Mouse (Mus musculus) intestine, embryonic 16.5 days (tissue): ENCODE results near the gene Spryd3. TPM values are rescaled to one million over a fixed set of nuclear protein-coding genes. Genes with fewer than 3 reads are reported as not detected.
A peak's percentile ranks its signal among the peaks of the same experiment; 100 is the strongest.

Experiments used
- ATAC-seq: fragments of 200-750 bp; cut with Nextera tagmentation; 2 replicates; pipeline ENCODE4 v1.8.0; 2017; ENCODE audit warnings: moderate TSS enrichment, moderate library complexity
- H3K27ac ChIP-seq: fragments of 300-500 bp; sonication (generic); 2 replicates; pipeline ENCODE4 v1.5.1; 2014; ENCODE audit warnings: mild to moderate bottlenecking, low read length
- H3K27me3 ChIP-seq: fragments of 300-500 bp; sonication (generic); replicated peaks from 2 replicates; pipeline ENCODE4 v1.6.1; 2014; ENCODE audit warnings: low read length, control low read depth, mixed read lengths; ENCODE audit not compliant: control insufficient read depth, insufficient read depth
- H3K36me3 ChIP-seq: fragments of 300-500 bp; sonication (generic); 2 replicates; pipeline ENCODE4 v1.6.1; 2014; ENCODE audit warnings: low read length, control low read depth; ENCODE audit not compliant: control insufficient read depth, insufficient read depth
- H3K4me1 ChIP-seq: fragments of 300-500 bp; sonication (generic); 2 replicates; pipeline ENCODE4 v1.6.1; 2014; ENCODE audit warnings: low read length, control low read depth, mixed read lengths; ENCODE audit not compliant: control insufficient read depth, insufficient read depth
- H3K4me2 ChIP-seq: fragments of 300-500 bp; sonication (generic); 2 replicates; pipeline ENCODE4 v1.6.1; 2014; ENCODE audit warnings: low read depth, low read length, control low read depth
- H3K4me3 ChIP-seq: fragments of 300-500 bp; sonication (generic); 2 replicates; pipeline ENCODE4 v1.5.1; 2014; ENCODE audit warnings: mild to moderate bottlenecking, low read length
- H3K9ac ChIP-seq: fragments of 300-500 bp; sonication (generic); 2 replicates; pipeline ENCODE4 v1.6.1; 2014; ENCODE audit warnings: low read depth, low read length
- H3K9me3 ChIP-seq: fragments of 300-500 bp; sonication (generic); 2 replicates; pipeline ENCODE4 v1.6.1; 2016; ENCODE audit warnings: low read length, control low read depth; ENCODE audit not compliant: control insufficient read depth
- WGBS: fragments of 180-500 bp; shearing (Covaris S2); extraction: QIAGEN DNeasy Blood & Tissue Kit; methylation state at CpG from one replicate; pipeline ENCODE4 v1.1.7; 2014; 5-methylcytosine and 5-hydroxymethylcytosine counted together
- polyA plus RNA-seq: library from polyadenylated mRNA; unstranded; fragments of >200 nt; fragmentation: Nextera tagmentation; extraction: Ambion mirVana; gene quantifications from 2 replicates; pipeline ENCODE4 v1.2.1, GENCODE M21; 2015

Spryd3 gene
- polyA plus RNA-seq, 1 experiment from 2014 or later: 27.5 TPM

DNA sequence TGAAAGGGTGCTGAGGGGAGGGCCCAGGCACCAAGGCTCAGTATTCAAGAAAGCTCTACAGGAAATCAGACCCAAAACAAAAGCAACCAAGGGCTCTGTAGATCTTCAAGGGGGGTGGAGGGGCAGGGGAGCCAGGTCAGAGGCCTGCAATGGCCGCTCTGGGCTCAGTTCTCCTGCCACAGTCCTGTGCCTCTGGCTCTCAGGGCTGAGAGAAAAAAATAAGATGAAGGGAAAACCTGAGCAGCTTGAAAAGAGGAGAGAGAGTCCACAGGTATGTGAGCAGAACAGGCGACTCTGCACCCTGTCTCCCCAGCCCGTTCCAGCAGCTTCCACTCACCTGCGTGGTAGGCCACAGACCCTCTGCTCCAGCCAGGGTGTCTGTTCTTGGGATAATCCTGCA lies 17.4 kb downstream of the Spryd3 start:
- H3K36me3 ChIP-seq: peaks cover 13% of the 10 kb centered on the region
- peaks cover 10% of the 10 kb centered on the region; the same call in 1 of the 2 replicates for H3K4me1 ChIP-seq
- H3K9me3 ChIP-seq: no peaks in the 10 kb centered on the region
- no peak overlapping the region for H3K4me2 ChIP-seq
- 0 out of 2 replicates have a peak overlapping the region, but pooled peaks have one; percentile 24 for H3K9ac ChIP-seq
- no peak overlapping the region for H3K27ac ChIP-seq
- H3K4me3 ChIP-seq: no peak overlapping the region
- ATAC-seq: no peak
- H3K27me3 ChIP-seq: no peaks in the 10 kb centered on the region
- 91% methylated on average over 4 of the region's 4 CpGs for WGBS

DNA sequence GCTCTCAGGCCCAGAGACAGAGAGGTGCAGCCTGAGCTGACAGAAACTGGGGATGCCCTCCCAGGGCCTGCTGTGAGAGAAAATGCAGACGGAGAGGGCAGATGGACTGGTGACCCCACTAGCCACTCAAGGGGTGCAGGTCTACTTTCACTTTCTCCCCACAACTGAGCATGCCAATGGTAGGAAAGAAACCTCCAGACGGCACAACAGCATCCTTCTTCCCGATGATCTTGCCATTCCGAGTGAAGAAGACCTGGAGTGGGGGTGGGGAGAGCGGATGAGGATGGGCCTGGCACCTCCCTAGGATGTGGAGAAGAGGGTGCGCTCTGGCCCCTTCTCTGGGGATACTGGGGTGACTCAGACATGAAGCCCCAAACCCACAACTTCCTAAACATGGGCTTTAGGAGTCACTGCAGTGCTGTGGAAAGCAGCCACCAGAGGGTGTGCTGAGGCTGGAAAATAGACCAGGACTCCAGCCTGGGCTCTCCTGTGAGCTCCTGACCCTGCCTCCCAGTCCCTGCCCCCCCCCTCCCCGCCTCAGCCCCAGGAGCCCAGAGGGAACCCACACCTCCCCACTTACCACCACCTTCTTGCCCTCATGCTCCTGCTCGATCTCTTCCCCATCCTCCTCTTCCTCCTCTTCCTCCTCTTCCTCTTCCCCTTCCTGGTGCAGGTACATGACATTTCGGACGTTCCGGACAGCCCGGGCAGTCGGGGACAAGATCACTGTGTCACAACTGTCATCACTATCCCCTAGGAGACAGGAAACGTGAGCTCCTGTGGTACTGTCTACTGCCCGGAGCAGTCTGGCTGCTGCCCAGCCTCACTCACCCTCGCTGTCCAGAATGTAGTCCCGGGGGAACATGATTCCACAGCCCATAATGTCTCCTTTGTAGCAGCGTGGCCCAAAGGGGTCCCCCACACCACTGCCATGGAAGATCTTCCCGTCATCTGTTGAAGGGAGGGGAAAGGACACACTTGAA lies 18.3 kb downstream of the Spryd3 start:
- peaks cover 12% of the 10 kb centered on the region for H3K36me3 ChIP-seq
- no peak overlapping the region for H3K4me3 ChIP-seq
- no peak overlapping the region for H3K27ac ChIP-seq
- H3K9me3 ChIP-seq: no peaks in the 10 kb centered on the region
- 74% methylated on average over 18 of the region's 19 CpGs for WGBS
- ATAC-seq: no peak
- no peak overlapping the region for H3K4me2 ChIP-seq
- no peaks in the 10 kb centered on the region for H3K27me3 ChIP-seq
- H3K4me1 ChIP-seq: peaks cover 10% of the 10 kb centered on the region; the same call in 1 of the 2 replicates
- no peak overlapping the region for H3K9ac ChIP-seq

DNA sequence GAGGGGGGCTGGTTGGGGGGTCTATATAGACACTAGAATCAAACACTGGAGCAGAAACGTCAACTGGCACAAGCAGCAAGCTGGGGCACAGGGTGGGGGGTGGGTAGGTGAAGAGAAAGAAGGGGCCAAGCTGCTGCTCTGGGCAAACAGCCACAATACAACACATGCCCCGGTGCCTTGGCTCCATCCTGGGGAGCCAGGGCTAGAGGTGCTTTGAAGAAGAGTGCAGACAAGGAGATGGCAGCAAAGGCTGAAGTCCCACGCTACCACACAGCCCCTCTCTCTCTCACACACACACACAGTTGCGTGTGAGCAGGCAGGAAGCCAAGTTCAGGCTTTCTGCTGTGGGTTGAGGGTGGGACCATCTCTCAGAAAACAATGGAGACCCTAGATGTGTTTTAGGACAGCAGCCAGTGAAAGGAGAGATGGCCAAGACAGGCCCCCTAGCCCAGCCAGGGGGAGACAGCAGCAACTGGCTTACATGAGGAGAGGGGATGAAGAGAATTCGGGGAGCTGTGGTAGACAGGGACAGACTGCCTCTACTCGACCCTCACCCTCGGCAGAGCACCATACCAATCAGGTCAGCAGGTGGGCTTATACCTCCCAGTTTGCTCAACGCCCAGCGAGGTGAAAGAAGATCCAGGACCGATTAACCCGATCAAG lies 19.1 kb downstream of the Spryd3 start:
- H3K4me2 ChIP-seq: no peak overlapping the region
- H3K36me3 ChIP-seq: peaks cover 12% of the 10 kb centered on the region
- peaks cover 10% of the 10 kb centered on the region; the same call in 1 of the 2 replicates for H3K4me1 ChIP-seq
- 69% methylated on average over 11 of the region's 11 CpGs for WGBS
- H3K27me3 ChIP-seq: no peaks in the 10 kb centered on the region
- H3K27ac ChIP-seq: no peak overlapping the region
- H3K4me3 ChIP-seq: no peak overlapping the region
- no peak overlapping the region for H3K9ac ChIP-seq
- H3K9me3 ChIP-seq: no peaks in the 10 kb centered on the region
- ATAC-seq: no peak

DNA sequence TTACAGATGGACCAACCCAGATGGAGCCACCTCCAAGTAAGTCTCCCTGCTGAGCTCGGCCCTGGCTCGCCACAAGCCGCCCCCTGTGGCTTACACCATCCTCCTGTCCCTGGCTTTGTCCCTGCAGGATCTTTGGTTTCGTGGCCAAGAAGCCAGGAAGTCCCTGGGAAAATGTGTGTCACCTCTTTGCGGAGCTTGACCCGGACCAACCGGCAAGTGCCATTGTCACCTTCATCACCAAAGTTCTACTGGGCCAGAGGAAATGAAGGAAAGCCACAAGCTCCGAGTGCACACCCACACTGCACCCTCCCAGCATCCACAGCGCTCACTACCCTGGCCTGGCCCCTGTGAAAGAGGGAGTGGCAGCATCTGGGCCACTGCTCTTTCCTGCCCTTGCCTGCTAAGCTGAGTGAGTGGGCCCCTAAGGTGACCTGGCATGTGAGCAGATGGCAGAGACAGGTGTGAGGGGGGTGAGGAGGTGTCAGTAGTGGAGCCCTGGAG lies 20.3 kb downstream of the Spryd3 start:
- Histone ChIP-seq H3K36me3 (peaks cover 12% of the 10 kb centered on the region), H3K27ac (no peak overlapping the region), H3K9me3 (no peaks in the 10 kb centered on the region), H3K27me3 (no peaks in the 10 kb centered on the region), H3K4me3 (no peak overlapping the region), H3K9ac (no peak overlapping the region), H3K4me2 (no peak overlapping the region), H3K4me1 (peaks cover 10% of the 10 kb centered on the region; the same call in 1 of the 2 replicates)
- WGBS: 70% methylated on average over 9 of the region's 9 CpGs
- ATAC-seq: peak; percentile 75

DNA sequence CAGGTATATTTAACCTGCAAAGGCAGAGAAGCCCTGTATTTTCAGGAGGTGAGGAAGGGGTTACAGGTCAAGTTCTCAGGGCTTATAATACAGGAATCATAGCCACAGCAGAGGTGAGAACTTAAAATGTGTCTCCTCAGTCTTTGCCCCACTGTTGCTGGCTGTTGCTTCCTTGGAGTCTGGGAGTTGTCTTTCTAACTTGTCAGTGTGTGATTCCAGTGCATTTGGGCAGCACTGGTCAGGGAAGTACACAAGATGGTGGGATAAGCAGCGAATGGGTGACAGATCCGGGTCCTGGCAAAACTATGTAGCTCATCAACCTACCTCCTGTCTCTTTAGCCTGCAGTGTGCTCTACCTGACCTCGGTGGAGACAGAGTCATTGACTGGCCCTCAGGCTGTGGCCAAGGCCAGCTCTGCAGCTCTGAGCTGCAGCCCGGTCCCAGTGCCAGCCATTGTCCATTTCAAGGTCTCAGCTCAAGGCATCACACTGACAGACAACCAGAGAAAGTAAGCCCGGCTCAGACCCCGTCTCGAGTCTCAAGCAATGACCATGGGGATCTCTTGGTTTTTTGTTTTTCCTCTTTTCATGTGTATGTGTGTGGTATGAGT lies 21.3 kb downstream of the Spryd3 start:
- ATAC-seq: no peak
- H3K36me3 ChIP-seq: peaks cover 15% of the 10 kb centered on the region
- 87% methylated on average over 7 of the region's 7 CpGs for WGBS

DNA sequence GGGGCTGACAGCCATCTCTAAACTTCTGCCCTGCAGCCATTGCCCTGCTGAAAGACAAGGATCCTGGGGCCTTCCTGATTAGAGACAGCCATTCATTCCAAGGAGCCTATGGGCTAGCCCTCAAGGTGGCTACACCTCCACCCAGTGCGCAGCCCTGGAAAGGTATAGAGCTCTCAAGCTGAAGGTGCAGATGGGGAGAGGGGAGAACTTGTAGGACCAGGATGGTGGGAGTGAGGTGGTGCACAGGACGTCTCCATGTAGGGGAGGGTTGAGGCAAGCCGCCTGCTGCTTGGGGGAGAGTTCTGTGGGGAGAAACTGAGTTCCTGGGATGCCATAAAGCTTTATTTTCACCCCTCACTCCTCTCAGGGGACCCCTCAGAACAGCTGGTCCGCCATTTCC lies 22.4 kb downstream of the Spryd3 start:
- Histone ChIP-seq H3K9me3 (no peaks in the 10 kb centered on the region), H3K36me3 (peaks cover 22% of the 10 kb centered on the region), H3K9ac (no peak overlapping the region), H3K4me2 (no peak overlapping the region), H3K4me1 (peaks cover 11% of the 10 kb centered on the region; the same call in 1 of the 2 replicates), H3K27ac (no peak overlapping the region), H3K27me3 (no peaks in the 10 kb centered on the region), H3K4me3 (no peak overlapping the region)
- ATAC-seq: no peak
- 79% methylated on average over 4 of the region's 4 CpGs for WGBS

More for the DNA sequence above, 21.3 kb downstream of the Spryd3 start:
- no peaks in the 10 kb centered on the region for H3K27me3 ChIP-seq
- no peak overlapping the region for H3K9ac ChIP-seq
- H3K4me1 ChIP-seq: peaks cover 10% of the 10 kb centered on the region; the same call in 1 of the 2 replicates
- no peaks in the 10 kb centered on the region for H3K9me3 ChIP-seq
- H3K27ac ChIP-seq: no peak overlapping the region
- H3K4me3 ChIP-seq: no peak overlapping the region
- H3K4me2 ChIP-seq: no peak overlapping the region

DNA sequence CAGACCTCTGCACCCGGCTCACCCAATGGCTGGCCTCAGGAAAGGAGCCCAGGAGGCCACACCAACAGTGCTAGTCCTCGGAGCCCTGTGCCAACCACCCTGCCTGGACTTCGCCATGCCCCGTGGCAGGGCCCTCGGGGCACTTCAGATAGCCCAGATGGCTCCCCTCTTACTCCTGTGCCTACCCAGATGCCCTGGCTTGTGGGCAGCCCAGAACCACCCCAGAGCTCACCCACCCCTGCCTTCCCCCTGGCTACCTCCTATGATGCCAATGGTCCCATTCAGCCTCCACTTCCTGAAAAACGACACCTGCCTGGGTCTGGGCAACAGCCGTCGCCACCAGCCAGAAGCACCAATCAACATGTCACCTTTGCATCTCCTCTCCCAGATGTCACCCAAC lies 23.2 kb downstream of the Spryd3 start:
- Histone ChIP-seq H3K4me3 (no peak overlapping the region), H3K36me3 (peaks cover 28% of the 10 kb centered on the region; the same call in 1 of the 2 replicates), H3K27ac (no peak overlapping the region)

DNA sequence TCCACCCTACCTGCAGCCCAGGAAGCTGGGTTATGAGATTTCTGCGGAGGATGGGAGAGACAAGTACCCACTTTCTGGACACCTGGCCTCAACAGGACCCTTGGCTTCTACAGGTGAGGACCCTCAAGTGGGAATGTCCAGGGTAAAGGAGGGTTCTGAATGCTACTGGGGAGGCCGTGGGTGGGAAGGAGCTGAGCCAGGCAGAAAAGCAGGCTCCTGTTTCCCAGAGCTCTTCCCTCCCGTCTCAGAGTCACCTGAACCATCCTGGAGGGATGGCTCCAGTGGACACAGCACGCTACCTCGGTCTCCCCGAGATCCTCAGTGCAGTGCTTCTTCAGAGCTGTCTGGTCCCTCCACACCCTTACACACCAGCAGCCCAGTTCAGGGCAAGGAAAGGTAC lies 23.9 kb downstream of the Spryd3 start:
- no peak overlapping the region for H3K9ac ChIP-seq
- H3K4me2 ChIP-seq: no peak overlapping the region
- no peak for ATAC-seq

More for the DNA sequence above, 23.2 kb downstream of the Spryd3 start:
- Histone ChIP-seq H3K9ac (no peak overlapping the region), H3K4me1 (peaks cover 14% of the 10 kb centered on the region; the same call in 1 of the 2 replicates), H3K27me3 (no peaks in the 10 kb centered on the region), H3K4me2 (no peak overlapping the region), H3K9me3 (no peaks in the 10 kb centered on the region)
- WGBS: 78% methylated on average over 8 of the region's 8 CpGs
- no peak for ATAC-seq

DNA sequence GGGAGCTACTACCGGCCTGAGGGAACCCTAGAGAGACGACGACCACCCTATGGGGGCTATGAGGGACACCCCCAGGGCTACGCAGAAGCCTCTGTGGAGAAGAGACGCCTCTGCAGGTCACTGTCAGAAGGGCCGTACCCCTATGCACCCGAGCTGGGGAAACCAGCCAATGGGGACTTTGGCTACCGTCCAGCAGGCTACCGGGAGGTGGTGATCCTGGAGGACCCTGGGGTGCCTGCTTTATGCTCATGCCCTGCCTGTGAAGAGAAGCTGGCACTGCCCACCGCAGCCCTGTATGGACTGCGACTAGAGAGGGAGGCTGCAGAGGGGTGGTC lies 24.6 kb downstream of the Spryd3 start:
- H3K9me3 ChIP-seq: no peaks in the 10 kb centered on the region
- no peak overlapping the region for H3K4me2 ChIP-seq
- H3K27ac ChIP-seq: no peak overlapping the region
- H3K4me1 ChIP-seq: peaks cover 19% of the 10 kb centered on the region
- H3K9ac ChIP-seq: no peak overlapping the region
- ATAC-seq: no peak
- H3K27me3 ChIP-seq: no peaks in the 10 kb centered on the region
- H3K4me3 ChIP-seq: no peak overlapping the region
- WGBS: 79% methylated on average over 10 of the region's 11 CpGs
- peaks cover 26% of the 10 kb centered on the region; the same call in 1 of the 2 replicates for H3K36me3 ChIP-seq

More for the DNA sequence above, 23.9 kb downstream of the Spryd3 start:
- no peak overlapping the region for H3K4me3 ChIP-seq
- WGBS: 94% methylated on average over 6 of the region's 6 CpGs
- no peaks in the 10 kb centered on the region for H3K27me3 ChIP-seq
- H3K36me3 ChIP-seq: peaks cover 26% of the 10 kb centered on the region; the same call in 1 of the 2 replicates
- no peaks in the 10 kb centered on the region for H3K9me3 ChIP-seq
- peaks cover 16% of the 10 kb centered on the region; the same call in 1 of the 2 replicates for H3K4me1 ChIP-seq
- H3K27ac ChIP-seq: no peak overlapping the region
